Mouse (Mus musculus): ENCODE data around the gene Vars.

DNA sequence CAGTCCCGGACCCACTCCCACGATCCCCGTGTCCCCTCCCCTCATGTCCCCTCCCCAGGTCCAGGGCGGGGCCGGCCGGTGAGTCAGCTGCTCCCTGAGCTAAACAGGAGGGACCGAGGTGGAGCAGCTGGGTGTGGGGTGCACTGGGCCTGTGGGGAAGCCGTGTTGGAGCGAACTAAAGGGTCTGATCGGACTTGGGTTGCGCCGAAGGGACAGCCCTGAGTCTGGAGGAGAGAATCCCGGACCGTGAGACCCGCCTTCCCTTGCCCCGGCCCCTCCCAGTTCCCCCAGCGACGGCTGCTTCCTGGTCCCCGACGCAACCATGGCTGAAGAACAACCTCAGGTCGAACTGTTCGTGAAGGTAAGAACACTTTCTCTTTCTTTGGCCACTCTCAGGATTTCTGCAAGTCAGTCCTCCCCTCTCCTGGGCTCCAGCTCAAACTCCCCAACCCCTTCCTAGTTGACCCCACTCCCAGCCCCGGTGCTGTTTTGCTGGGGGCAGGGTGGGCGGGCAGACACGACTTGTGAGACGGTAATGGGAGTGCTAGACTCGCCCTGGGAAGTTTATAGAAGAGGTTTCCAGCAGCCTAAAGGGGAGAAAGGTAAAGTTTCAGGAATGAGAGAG, 49.5 kb downstream of the Vars start:
- TF ChIP-seq CTCF (conservative IDR thresholded peaks at IDR 0.05 in 1 of 2, IDR thresholded peaks at IDR 0.05 in 1 of 2; ENCODE audit: low read depth in 2 of 2, low read length in 2 of 2) = no peak
- TF ChIP-seq MAX (IDR thresholded peaks at IDR 0.05; ENCODE audit: low read length) = no peak
- TF ChIP-seq USF1 (IDR thresholded peaks at IDR 0.05; ENCODE audit: low read depth, low read length) = no peak
- TF ChIP-seq POLR2A (IDR thresholded peaks at IDR 0.05; ENCODE audit: low read depth, low read length) = peak; percentile 57
- no peak for TF ChIP-seq JUN (IDR thresholded peaks at IDR 0.05; ENCODE audit: insufficient read depth, low read depth, low read length)
- no peak for TF ChIP-seq ZC3H11A (IDR thresholded peaks at IDR 0.05; ENCODE audit: low read depth, low read length)
- TF ChIP-seq NRF1 (IDR thresholded peaks at IDR 0.05; ENCODE audit: low read depth, low read length) = no peak
